In genomic region chr12:112331061-112331460, GRCm38 (mm10) we compare ENCODE assay signal across 18 mouse cellular contexts.
DNase-seq lines count a peak whose midpoint lies in the region; ATAC-seq lines count a peak whose summit lies in the region.
"Had no signal": no experiment of that assay in that cellular context is flagged by ENCODE, and none has a peak within 500 bp of the region (broad histone marks: within the 10 kb centered on the region; RNA-seq: fewer than 3 reads in every experiment).

No protein-coding gene starts in this region.

- no peaks in the 10 kb centered on the region for H3K9me3 ChIP-seq in forebrain, embryonic 12.5 days
- H3K9me3 ChIP-seq in hindbrain, embryonic 15.5 days = no peaks in the 10 kb centered on the region
- H3K9me3 ChIP-seq in midbrain, embryonic 16.5 days (replicated peaks; ENCODE audit: control insufficient read depth, low read length, poor library complexity, severe bottlenecking) = no peaks in the 10 kb centered on the region
- no peaks in the 10 kb centered on the region for H3K9me3 ChIP-seq in liver, embryonic 11.5 days (ENCODE audit: control insufficient read depth, low read length)
- H3K9me3 ChIP-seq: embryonic facial prominence, embryonic 13.5 days; heart, embryonic 10.5 days had no signal

- H3K9ac ChIP-seq in forebrain, embryonic 12.5 days = peak overlapping the region; percentile 29
- no peak overlapping the region for H3K9ac ChIP-seq in hindbrain, embryonic 15.5 days
- no peak overlapping the region for H3K9ac ChIP-seq in midbrain, embryonic 16.5 days (ENCODE audit: low read depth, low read length)
- no peak overlapping the region for H3K9ac ChIP-seq in liver, embryonic 11.5 days (ENCODE audit: low read depth, low read length)
- H3K9ac ChIP-seq: embryonic facial prominence, embryonic 13.5 days; liver, embryonic 14.5 days had no signal

- ATAC-seq in forebrain, embryonic 12.5 days (ENCODE audit: low FRiP score) = no peak
- ATAC-seq in hindbrain, embryonic 15.5 days (ENCODE audit: low FRiP score, low read depth) = no peak
- ATAC-seq in midbrain, embryonic 16.5 days = no peak
- no peak for ATAC-seq in liver, embryonic 11.5 days (replicated peaks; ENCODE audit: low FRiP score)
- ATAC-seq: Patski had no signal

- H3K27ac ChIP-seq in forebrain, embryonic 12.5 days = peak overlapping the region; percentile 95
- 0 out of 2 replicates have a peak overlapping the region, but pooled peaks have one; percentile 83 for H3K27ac ChIP-seq in hindbrain, embryonic 15.5 days (replicated peaks)
- H3K27ac ChIP-seq in midbrain, embryonic 16.5 days (ENCODE audit: low read length) = peak overlapping the region; percentile 95
- no peak overlapping the region for H3K27ac ChIP-seq in liver, embryonic 11.5 days (ENCODE audit: low read depth, low read length)
- H3K27ac ChIP-seq: embryonic facial prominence, embryonic 13.5 days; heart, embryonic 10.5 days; liver, embryonic 14.5 days had no signal

- H3K27me3 ChIP-seq in forebrain, embryonic 12.5 days = peaks cover 10% of the 10 kb centered on the region; the same call in 1 of the 2 replicates
- no peaks in the 10 kb centered on the region for H3K27me3 ChIP-seq in hindbrain, embryonic 15.5 days
- H3K27me3 ChIP-seq in midbrain, embryonic 16.5 days (ENCODE audit: control insufficient read depth, insufficient read depth, low read depth, low read length) = no peaks in the 10 kb centered on the region
- no peaks in the 10 kb centered on the region; the same call in 1 of the 2 replicates for H3K27me3 ChIP-seq in liver, embryonic 11.5 days (replicated peaks; ENCODE audit: control insufficient read depth, insufficient read depth, low read length)

- no peak overlapping the region for H3K4me3 ChIP-seq in forebrain, embryonic 12.5 days (replicated peaks)
- no peak overlapping the region for H3K4me3 ChIP-seq in hindbrain, embryonic 15.5 days
- H3K4me3 ChIP-seq in midbrain, embryonic 16.5 days (ENCODE audit: low read depth, low read length) = no peak overlapping the region
- H3K4me3 ChIP-seq in liver, embryonic 11.5 days (ENCODE audit: low read depth, low read length) = no peak overlapping the region
- H3K4me3 ChIP-seq: embryonic facial prominence, embryonic 13.5 days; heart, embryonic 10.5 days had no signal

- WGBS in forebrain, embryonic 12.5 days = 66% methylated on average over 16 of the region's 16 CpGs
- 58% methylated on average over 16 of the region's 16 CpGs for WGBS in hindbrain, embryonic 15.5 days
- 70% methylated on average over 16 of the region's 16 CpGs for WGBS in midbrain, embryonic 16.5 days
- WGBS in liver, embryonic 11.5 days = 82% methylated on average over 16 of the region's 16 CpGs

- peak; percentile 37 for DNase-seq in lung, postnatal 10 days
- DNase-seq in lung, postnatal 4 days = no peak
- DNase-seq in cerebellum, adult 11 months = no peak
- DNase-seq in right cerebral cortex, postnatal 14 days = no peak
- DNase-seq in liver, embryonic 11.5 days (ENCODE audit: low spot score) = no peak
- DNase-seq: B cell, adult 2 months; cerebellum, adult 11-12 months; gastrocnemius, postnatal 14 days; heart, postnatal 14 days; kidney, adult 2 months; right cerebral cortex, postnatal 4 days had no signal

- no peaks in the 10 kb centered on the region for H3K36me3 ChIP-seq in forebrain, embryonic 12.5 days (replicated peaks)
- H3K36me3 ChIP-seq in hindbrain, embryonic 15.5 days = no peaks in the 10 kb centered on the region
- H3K36me3 ChIP-seq in midbrain, embryonic 16.5 days (ENCODE audit: control insufficient read depth, insufficient read depth, low read length) = no peaks in the 10 kb centered on the region
- no peaks in the 10 kb centered on the region for H3K36me3 ChIP-seq in liver, embryonic 11.5 days (ENCODE audit: control insufficient read depth, insufficient read depth, low read length)
- H3K36me3 ChIP-seq: embryonic facial prominence, embryonic 13.5 days; heart, embryonic 10.5 days had no signal

- no peak overlapping the region for H3K4me2 ChIP-seq in forebrain, embryonic 12.5 days
- H3K4me2 ChIP-seq in hindbrain, embryonic 15.5 days = no peak overlapping the region
- H3K4me2 ChIP-seq in midbrain, embryonic 16.5 days (ENCODE audit: low read length) = no peak overlapping the region
- no peak overlapping the region for H3K4me2 ChIP-seq in liver, embryonic 11.5 days
- H3K4me2 ChIP-seq: embryonic facial prominence, embryonic 13.5 days had no signal

- peaks cover 90% of the 10 kb centered on the region for H3K4me1 ChIP-seq in forebrain, embryonic 12.5 days
- H3K4me1 ChIP-seq in hindbrain, embryonic 15.5 days (replicated peaks) = peaks cover 61% of the 10 kb centered on the region
- H3K4me1 ChIP-seq in midbrain, embryonic 16.5 days (ENCODE audit: control insufficient read depth, insufficient read depth, low read length) = peaks cover 61% of the 10 kb centered on the region
- H3K4me1 ChIP-seq in liver, embryonic 11.5 days (replicated peaks; ENCODE audit: control insufficient read depth, insufficient read depth, low read length) = peaks cover 14% of the 10 kb centered on the region
